Mouse (Mus musculus) NIH3T3 (cell line): ENCODE results near the gene Troap.

Experiments
- DNase-seq: peaks from one replicate; pipeline ENCODE4 v3.0.0-alpha.2; 2012; ENCODE audit warnings: low read depth

Gene Troap

GRCm38 (mm10) chr15:99085997-99086396, 11.6 kb downstream of the Troap start:
- no peak for DNase-seq

GRCm38 (mm10) chr15:99087253-99088075, 13.1 kb downstream of the Troap start, which contains the start of gene C1ql4:
Gene C1ql4 (minus strand): TSS chr15:99087817.
- DNase-seq, result no peak

- DNase-seq, result peak; percentile 88
Measured at GRCm38 (mm10) chr15:99088292-99088691, 13.9 kb downstream of the Troap start.

GRCm38 (mm10) chr15:99089069-99089468, 14.7 kb downstream of the Troap start:
- no peak for DNase-seq

DNA sequence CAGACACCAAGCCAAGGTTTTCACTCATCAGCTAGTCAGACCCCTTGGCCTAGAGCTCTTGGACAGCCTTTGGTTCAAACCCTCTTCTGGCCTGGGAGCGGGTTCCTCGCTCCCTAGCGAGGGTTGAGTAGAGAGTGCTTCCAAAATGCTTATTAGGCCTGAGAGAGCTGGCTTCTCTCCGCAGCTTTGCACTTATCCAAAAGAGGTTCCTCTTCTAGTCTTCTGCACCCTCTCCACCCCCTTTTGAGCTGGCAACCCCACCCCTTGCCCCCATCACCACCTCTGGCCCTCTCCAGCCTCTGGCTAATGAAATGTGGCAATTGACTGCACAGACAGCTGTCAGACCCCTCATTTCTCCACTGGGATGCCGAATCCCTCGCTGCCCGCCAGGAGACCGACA, 18.5 kb downstream of the Troap start, which contains the start of gene Dnajc22:
Dnajc22 (plus strand) TSS at position 301 of the 400 bp plus-strand sequence.
- DNase-seq, result no peak

- DNase-seq, result no peak
Measured at GRCm38 (mm10) chr15:99093291-99094258, 19.2 kb downstream of the Troap start.

DNA sequence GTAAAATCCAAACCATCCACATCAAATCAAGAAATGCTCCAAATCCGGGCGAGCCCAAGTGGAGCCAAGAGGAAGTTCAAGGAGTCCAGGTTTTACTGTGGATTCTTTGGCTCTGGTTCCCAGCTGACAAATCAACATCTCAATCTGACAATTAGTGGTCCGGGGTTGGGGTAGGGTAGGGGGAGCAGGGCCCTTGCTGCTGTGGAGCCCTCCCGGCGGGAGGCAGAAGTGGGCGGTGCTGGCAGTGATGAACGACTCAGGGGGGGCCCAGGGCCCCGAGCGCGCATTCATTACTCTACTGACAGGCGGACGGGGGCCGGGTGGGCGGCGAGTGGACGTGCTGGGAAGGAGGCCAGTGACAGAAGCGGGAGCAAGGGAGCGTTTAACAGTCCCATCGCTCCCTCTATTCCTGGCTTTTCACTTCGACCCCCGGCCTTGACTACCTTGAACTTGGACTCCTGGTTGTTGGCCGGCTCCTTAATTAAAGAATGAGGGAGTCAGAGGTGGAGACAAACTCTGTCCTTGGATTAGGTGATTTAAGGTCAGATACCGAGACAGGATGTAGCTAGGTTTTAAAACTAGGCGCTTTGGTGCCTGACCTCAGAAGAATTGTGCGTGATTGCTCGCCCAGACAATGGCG, 20.4 kb downstream of the Troap start:
- DNase-seq, result no peak

DNA sequence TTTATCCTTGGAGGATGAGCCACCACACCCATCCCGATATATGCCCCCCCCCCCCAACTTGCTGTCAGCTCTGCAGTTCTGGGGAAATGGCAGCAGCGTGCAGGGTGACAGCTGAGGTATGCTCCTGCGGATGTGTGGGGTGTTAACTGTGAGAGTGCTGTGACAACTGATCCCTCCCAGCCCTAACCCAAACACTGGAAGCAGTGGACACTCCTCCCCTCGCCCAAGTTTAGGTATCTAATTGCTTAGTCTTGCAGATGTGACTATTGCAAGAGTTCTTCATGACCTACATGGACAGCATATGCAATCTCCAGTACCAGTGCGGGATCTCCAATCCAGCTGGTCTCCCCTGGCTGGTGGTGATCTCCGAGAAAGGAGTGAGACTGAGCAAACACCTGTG, 21.0 kb downstream of the Troap start:
- no peak for DNase-seq

DNA sequence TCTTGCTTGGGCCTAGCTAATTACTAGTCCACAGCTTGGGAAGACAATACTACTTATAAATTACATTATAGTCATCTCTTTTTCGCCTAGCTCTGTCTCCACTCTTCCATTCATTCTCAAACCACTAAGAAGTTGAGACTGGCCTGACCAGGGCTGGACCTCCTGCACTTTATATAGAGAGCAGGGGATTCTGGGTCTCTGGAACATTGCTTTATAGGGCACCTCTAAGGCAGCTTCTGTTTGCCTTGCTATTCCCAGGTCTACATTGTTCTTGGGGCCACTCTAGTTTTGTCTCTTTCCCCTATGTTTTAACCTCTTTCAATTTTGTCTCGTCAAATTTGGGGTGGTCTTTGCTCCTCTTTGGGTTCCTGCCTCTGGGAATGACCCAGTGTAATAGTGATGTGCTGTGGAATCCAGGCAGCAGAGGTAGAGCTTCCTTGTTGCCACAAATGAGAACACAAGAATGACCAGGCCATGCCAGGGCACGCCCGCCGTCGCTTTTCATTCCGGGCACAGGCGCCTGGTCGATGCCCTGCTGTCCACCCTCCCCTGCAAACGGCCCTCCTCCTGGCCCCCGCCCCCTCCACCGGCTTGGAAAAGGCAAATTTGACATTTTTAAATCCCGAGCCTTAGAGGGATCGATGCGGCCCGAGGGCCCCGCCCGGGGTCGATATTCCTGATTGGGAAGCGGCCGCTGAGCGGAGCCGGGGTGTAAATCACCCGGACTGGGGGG, 21.9 kb downstream of the Troap start:
- DNase-seq, result no peak

GRCm38 (mm10) chr15:99096831-99097500, 22.6 kb downstream of the Troap start:
- DNase-seq, result no peak

GRCm38 (mm10) chr15:99097840-99098492, 23.6 kb downstream of the Troap start:
- DNase-seq, result peak; percentile 49

DNA sequence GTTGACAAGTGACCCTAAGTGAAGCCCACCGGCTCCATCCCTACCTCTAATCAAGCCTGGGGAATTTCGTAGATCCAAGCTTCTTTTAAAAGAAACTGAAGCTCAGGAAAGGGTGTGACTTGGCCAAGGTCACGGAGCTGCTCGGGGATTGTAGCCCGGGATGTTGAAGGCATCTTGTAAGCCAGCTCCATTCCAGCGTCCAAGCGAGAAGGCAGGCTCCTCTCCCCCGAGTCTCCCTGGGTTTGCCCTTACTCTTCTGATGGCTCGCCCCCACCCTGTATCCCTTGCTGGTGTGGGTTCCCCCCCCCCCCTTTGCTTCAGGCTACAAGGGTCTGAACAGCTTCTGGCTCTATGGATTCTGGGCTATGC, 24.1 kb downstream of the Troap start:
- peak; percentile 24 for DNase-seq

DNA sequence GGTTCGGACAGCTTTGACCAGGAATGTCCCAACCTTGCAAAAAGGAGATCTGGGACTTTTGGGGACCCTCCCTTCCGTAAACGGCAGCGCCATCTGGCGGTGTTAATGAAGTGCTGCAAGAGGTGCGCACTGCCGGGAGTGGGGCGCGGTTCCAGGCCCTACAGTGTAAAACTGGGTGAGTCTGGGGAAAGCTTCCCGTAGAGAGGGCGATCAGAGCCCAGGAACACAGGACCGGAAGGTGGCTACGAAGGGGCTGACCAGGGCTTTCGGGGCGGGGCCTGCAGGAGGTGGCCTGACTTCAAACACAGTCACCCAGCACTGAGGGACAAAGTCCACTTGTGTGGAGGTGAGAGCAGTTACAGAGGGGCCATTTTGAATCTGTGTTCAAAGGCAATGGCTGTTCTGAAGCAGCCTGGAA, 24.8 kb downstream of the Troap start:
- peak; percentile 82 for DNase-seq

DNA sequence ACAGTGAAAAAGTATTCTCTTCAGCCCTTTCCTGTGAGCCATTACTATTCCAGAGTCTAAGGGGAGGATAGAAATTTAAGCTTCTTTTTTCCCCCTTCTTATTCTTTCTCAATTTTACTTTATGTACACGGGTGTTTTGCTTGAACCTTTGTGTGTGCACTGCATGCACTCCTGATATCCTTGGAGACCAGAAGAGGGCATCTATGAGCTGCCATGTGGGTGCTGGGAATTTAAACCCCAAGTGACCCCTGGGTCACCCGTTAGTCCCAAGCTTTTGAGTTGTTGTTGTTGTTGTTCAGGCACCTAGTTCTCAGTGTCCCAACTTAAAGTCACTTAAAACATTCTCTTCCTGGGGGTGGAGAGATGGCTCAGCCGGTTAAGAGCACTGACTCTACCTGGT, 25.6 kb downstream of the Troap start:
- DNase-seq, result peak; percentile 32

DNA sequence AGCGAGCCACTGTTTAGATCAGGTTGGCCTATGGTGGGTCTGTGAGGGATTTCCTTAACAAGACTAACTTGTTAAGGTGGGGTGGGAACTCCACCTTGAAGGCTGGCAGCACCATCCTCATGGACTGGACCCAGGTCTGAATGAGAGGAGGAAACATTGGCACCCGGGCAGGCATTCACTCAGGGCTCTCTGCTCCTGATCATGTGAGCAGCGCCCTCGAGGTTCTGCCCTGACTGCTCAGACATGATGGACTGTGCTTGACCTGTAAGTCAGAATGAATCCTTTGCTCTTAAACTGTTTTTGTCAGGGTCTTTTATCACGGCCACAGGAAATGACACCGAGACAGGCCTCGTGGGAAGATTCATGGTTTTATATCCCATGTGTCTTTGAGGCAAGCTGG, 30.9 kb downstream of the Troap start:
- DNase-seq, result no peak

DNA sequence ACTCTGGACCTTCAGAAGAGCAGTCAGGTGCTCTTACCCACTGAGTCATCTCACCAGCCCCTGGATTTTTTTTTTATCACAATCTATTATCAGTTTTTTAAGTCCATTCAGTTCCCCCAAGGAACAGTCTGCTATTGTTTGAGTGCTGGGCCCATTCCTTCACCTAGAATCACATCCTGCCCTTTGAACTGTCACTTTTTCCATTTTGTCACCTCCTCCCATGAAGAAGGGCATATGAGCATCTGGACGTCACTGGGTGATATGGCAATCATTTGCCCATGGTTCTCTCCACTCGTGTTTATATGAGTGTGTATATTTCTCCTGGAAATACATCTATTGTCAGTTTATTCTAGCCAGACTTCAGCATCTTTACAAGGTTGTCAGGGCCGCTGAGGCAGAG, 33.5 kb downstream of the Troap start:
- no peak for DNase-seq

- DNase-seq, result peak; percentile 45
Measured at GRCm38 (mm10) chr15:99111139-99111538, 36.8 kb downstream of the Troap start.

GRCm38 (mm10) chr15:99111809-99112208, 37.4 kb downstream of the Troap start:
- DNase-seq, result no peak

DNA sequence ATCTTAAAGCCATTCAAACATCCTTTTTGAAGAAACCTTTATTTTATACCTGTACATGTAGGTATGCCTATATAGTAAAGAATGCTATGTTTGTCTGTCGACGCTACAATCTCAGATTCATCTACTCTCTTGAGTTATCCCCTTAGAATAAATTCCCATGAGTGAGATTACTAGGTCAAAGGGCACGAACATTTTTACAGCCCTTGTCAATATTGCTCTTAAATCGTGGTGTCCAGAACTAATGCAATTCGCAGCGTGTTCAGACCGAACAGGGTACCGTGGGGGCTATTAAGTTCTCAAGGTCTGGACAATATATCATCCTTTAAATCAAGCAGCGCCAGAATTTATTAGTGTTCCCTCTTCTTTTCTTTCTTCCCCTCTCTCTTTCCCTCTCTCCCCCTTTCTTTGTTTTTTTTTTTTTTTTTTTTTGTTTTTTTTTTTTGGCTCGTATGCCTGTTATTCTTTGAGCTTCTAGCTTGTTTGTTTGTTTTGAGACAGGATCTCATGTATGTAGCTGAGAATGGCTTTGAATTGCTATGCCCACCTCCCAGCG, 38.5 kb downstream of the Troap start:
- DNase-seq, result no peak

DNA sequence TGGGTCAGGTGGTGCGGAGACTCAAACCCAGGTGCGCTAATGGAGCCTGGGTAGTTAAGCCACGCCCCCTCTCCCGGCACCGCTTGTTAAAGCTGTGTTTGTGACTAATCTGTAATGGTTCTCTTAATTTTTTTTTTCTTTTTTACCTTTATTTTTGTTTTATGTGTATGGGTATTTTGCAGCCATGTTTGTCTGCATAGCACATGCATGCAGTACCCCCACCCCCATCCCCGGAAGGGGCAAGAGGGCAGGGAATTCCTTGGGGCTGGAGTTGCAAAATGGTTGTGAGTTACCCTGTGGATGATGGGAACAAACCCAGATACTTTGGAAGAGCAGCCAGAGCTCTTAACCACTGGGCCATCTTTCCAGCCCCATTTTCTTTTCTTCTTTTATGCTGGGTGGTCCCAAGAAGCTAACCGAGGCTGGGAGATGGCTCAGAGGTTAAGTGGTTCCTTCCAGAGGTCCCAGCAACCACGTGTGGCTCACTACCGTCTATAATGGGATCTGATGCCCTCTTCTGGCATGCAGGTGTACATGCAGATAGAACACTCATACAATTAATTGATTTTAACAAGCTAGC, 39.1 kb downstream of the Troap start:
- peak; percentile 27 for DNase-seq
